Mouse (Mus musculus) ovary, postnatal 14 days (tissue): Measurements from ENCODE around the gene Tmem238.
A peak's percentile ranks its signal among the peaks of the same experiment; 100 is the strongest.

Experiments used
- DNase-seq: peaks from one replicate; pipeline ENCODE4 v3.0.0; 2022; ENCODE audit warnings: low spot score

Gene Tmem238

GRCm38 (mm10) chr7:4746326-4746980 lies 43.0 kb downstream of the Tmem238 start:
- DNase-seq = no peak

- no peak for DNase-seq
These were observed 44.6 kb downstream of the Tmem238 start for GRCm38 (mm10) chr7:4744886-4745285.

GRCm38 (mm10) chr7:4743354-4743753 lies 46.1 kb downstream of the Tmem238 start:
- no peak for DNase-seq

GRCm38 (mm10) chr7:4742482-4742819 lies 47.0 kb downstream of the Tmem238 start:
- DNase-seq = no peak

GRCm38 (mm10) chr7:4741672-4742481 lies 47.6 kb downstream of the Tmem238 start:
- no peak for DNase-seq

GRCm38 (mm10) chr7:4741151-4741550 lies 48.3 kb downstream of the Tmem238 start:
- DNase-seq = peak; percentile 49

- no peak for DNase-seq
These were observed 49.1 kb downstream of the Tmem238 start for GRCm38 (mm10) chr7:4740309-4740727.

GRCm38 (mm10) chr7:4739544-4740275 lies 49.7 kb downstream of the Tmem238 start, which contains the start of gene Kmt5c:
Kmt5c (plus strand) TSS chr7:4740115.
- peak; percentile 93 for DNase-seq

- DNase-seq = no peak
These were observed 50.4 kb downstream of the Tmem238 start for GRCm38 (mm10) chr7:4739041-4739543.
